Mouse (Mus musculus) layer of hippocampus, postnatal 10 days (tissue): ENCODE results near the gene Prkx. TPM values are rescaled to one million over a fixed set of nuclear protein-coding genes. Genes with fewer than 3 reads are reported as not detected.

Experiments used
- total RNA-seq, 2 experiments: library from RNA; stranded (reverse); gene quantifications; 2 replicates each; pipeline ENCODE4 v1.2.3; 2021

The Prkx gene
- total RNA-seq, 2 experiments from 2014 or later: 15.1 to 17.1 TPM

Other genes with a start within 250 kb of the Prkx start
- not detected for gene Pbsn, start 57.3 kb upstream of the Prkx start, total RNA-seq
- gene Gm14744, start 68.5 kb upstream of the Prkx start, total RNA-seq: not detected
- not detected for gene 5430402E10Rik, start 128.8 kb upstream of the Prkx start, total RNA-seq